Mouse (Mus musculus) erythroblast, embryonic 14.5 days (primary cell): ENCODE results near the gene Ano7.

Source experiments
- GATA1 ChIP-seq: IDR thresholded peaks from 2 replicates; pipeline ENCODE4 v1.6.1; 2012; ENCODE audit warnings: low read length, inconsistent platforms, mixed read lengths
- TAL1 ChIP-seq: IDR thresholded peaks from 3 replicates; pipeline ENCODE4 v1.6.1; 2012; ENCODE audit warnings: low read length, inconsistent platforms, mixed read lengths

GRCm38 (mm10) chr1:93323973-93324372 lies 49.8 kb upstream of the Ano7 start:
- no peak for TF ChIP-seq TAL1
- no peak for TF ChIP-seq GATA1
